Mouse (Mus musculus): ENCODE measurements at regions not wholly inside any gene's neighbourhood (a gene's known extent, or its start where the extent isn't known, plus 50 kb on each side); places are given as distances from the start of the nearest gene placed in this dataset.

GRCm38 (mm10) chr13:60299076-60299475, 121.9 kb upstream of the Gas1 start:
- peak in 1 of 2 experiments; percentile 28 for DNase-seq (ENCODE audit: low spot score in 2 of 2)

- no peak for DNase-seq (ENCODE audit: low spot score in 2 of 2)
Observed at GRCm38 (mm10) chr13:60303561-60303960, 126.4 kb upstream of the Gas1 start.

DNA sequence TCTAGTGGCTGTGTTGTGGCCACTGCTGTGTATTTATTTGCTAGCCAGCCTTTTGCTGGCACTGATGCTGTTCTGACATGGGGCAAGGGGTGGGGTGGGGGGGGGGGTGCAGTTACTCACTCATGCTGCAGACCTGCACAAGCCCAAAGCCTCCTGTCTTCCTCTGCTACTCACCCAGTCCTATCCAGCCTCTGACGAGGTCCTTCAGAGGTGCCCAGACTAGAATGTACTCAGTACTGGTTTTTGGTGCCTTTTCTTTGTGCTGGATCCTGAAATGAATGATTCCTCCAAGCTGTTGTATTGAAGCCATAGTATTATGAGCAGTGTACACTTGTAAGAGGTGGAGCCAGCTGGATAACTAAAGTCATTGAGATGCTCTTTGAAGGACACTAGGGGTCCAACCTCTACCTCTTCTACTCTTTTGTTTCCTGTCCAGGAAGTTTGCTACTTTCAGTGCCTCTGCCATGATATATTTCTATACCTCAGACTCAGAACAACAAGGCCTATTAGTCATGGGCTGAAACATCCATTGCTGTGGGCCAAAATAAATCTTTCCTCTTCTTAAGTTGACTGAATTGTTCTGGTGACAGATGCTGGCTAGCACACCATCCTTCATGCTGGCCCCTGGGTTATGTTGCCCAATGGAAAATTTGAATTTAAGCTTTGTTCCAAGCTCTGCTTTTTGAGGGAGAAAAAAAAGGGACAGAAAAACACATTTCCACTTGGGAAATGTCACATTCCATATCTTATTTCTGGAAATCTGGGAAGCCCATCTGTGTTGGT, 128.1 kb upstream of the Gas1 start:
- DNase-seq (ENCODE audit: low spot score in 2 of 2), result no peak

GRCm38 (mm10) chr13:60308062-60308801, 131.1 kb upstream of the Gas1 start:
- peak; percentile 60 to 64 for DNase-seq (ENCODE audit: low spot score in 2 of 2)

GRCm38 (mm10) chr13:60309482-60309881, 132.3 kb upstream of the Gas1 start:
- no peak for DNase-seq (ENCODE audit: low spot score in 2 of 2)

DNA sequence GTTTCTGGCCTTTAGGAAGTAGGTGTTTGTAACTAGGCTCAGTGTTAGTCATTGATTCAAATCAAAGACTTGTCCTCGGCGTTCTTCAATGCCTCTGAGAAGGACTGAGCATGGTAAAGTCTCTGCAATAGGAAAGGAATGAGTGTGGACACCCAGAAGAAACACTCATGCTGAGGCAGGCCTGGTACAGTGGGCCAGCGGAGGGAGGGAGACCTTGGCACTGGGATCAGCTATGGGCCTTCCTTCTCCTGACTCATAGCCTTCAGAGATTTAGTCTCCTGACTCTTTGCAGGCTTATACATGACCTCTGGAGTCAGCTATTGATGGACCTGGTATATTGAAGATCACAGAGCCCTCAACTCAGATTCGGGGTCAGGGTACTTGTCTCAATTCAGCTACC, 132.8 kb upstream of the Gas1 start:
- DNase-seq (ENCODE audit: low spot score in 2 of 2), result no peak

GRCm38 (mm10) chr13:60312397-60313085, 135.4 kb upstream of the Gas1 start:
- DNase-seq (ENCODE audit: low spot score in 2 of 2), result no peak

- DNase-seq (ENCODE audit: low spot score in 2 of 2), result peak in 1 of 2 experiments; percentile 56
Observed at GRCm38 (mm10) chr13:60318436-60319020, 141.4 kb upstream of the Gas1 start.

DNA sequence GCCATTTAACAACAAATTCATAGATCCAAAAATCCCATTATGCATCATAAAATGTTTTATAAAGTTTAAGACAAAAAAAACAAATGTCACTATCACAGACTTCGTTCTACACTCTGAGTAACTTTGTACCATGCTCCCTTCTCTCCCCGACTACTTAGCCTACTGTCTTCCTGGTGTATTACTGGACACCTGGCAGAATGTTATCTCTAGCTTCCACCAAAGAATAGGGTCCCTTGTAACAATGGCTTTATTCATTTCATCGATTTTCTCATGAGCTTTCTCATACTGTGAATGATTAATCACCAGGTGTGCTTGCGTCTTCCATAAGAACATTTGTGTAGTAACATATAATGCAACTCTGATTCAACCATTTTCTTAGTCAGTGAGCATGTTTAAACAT, 142.1 kb upstream of the Gas1 start:
- DNase-seq (ENCODE audit: low spot score in 2 of 2), result no peak

DNA sequence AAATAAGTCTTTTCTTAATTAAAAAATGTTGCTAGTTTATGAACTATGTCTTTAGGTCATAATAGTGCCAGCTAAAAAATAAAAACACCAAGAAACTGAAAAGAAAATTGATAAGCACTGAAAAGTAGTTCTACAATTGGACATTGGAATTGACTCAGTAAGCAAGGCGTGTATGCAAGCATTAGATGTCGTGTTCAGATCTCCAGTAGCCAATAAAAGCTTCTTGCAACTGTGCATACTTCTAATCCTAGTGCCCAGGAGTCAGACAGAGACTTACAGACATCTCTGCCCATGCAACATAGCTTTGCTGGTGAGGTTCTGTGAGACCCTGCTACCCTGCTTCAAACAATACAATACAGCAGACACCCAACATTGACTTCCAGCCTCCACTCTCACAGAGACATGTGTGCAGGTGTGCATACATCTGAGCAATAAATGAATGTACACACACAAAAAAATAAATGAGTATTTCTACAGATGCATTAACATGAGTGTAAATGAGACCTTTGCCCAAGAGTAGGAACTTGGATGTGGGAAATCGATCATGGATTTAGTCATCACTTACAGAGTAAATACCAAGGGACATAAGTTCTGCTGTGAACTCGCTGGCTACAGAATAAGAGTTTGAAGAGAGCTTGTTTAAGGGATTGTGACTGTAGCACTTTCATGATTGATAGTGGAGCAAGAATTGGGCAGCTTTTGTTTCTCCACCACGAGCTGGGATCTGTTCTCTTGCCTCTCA, 142.9 kb upstream of the Gas1 start:
- DNase-seq (ENCODE audit: low spot score in 2 of 2), result no peak

DNA sequence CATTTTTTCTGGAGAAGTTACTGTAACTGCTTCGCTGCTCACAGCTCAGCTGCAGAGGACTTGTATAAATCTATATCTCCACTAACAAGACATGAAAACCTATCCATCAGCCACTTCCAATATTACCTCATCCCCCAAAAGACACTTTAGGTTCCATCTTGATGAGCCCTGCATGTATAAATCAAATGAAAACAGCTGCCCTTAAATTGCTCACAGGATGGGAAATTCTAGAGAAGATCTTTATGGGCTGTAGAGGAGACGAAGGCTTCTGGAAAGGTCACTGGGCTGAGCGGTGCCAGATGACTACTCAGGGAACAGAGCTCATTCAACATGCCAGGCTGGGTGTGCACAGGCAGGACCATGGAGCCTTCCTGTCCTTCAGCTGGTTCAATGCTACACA, 145.4 kb upstream of the Gas1 start:
- DNase-seq (ENCODE audit: low spot score in 2 of 2), result no peak

DNA sequence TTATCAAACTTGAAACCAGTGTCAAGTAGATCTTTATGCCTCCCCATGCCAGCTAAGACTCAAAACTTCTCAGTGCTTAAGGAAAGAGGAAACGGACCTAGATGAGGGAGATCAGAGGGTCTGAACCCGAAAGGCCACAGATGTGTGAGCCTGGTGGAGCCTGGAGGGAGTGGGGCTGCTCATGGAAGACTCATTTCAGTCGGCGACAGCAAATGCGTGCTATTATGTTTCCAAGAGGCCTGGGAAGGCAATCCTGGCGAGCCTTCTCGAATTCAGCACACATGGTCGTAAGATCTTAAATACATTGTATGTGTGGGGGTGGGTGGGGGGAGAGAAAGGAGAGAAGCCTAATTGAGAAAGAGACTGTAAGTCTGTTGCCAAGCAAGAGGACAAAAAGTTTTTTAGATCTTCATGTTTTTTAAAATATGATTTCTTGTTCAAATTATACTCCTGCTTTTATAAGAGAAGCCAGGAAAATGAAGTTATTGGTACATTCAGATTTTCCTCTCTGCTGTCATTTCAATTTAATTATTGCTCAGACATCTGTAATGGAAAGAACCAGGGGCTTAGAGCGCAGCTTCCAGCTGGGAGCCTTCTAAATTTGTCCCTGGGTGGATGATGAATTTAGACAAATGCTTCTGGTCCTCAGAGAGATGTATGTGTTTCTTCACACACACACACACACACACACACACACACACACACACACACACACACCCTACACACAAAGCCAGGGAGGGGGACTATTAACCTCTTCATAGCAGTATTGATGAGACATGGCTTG, 153.5 kb upstream of the Gas1 start:
- no peak for DNase-seq (ENCODE audit: low spot score in 2 of 2)

DNA sequence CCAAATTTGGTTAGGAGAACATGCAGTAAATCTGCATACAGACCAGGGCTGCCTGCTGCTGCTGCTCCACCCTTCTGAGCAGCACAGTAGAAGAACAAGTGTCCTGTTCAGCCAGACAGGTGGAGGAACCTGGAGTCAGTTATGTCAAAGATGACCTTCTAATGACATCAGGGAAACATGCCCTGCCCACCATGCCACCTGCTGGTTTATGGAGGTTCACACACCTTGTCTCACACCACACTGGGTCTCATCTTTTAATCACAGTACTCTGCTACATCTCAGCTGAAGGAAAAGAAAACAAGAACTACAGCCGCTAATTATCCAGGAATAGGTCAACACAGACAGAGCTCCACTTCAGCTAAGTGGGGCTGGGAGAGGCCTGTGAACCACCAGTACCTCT, 159.0 kb upstream of the Gas1 start:
- no peak for DNase-seq (ENCODE audit: low spot score in 2 of 2)

DNA sequence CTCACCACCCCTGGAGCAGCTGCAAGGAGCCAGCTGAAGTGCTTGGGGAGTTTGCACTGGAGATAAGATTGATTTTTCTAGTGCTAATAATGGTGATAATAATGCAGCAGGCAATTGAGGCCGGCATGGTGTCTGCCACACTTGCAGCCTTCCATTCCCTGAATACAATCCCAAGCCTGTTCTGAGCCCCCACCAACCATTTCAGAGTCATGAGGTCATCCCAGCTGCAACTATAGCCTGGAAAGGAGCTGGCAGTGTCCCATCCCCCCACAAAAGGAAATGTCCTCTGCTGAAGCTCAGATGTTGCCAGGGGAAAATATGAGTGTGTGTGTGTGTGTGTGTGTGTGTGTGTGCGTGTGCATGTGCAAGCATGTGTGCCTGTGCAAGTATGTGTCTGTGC, 160.2 kb upstream of the Gas1 start:
- DNase-seq (ENCODE audit: low spot score in 2 of 2), result no peak

- DNase-seq (ENCODE audit: low spot score in 2 of 2), result no peak
Observed at GRCm38 (mm10) chr13:60338107-60338506, 160.9 kb upstream of the Gas1 start.

DNA sequence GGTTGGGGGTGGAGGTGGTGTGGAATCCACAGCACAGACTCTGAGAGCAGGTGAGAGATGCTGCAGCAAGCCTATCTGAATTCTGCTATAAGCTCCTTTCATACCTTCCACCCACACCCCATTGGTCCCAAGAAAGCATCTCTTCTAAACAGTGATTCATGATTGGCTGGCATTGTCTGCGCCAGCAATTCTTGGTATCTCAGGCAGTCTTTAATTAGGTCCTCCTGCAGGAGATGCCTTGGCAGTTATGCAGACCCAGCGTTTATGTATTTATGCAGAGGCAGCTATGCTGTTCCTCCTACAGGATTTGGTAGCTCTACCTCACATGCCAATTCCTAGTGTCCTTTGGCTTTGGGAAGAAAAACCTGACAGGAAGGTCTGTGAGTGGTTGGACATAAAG, 162.9 kb upstream of the Gas1 start:
- no peak for DNase-seq (ENCODE audit: low spot score in 2 of 2)

GRCm38 (mm10) chr13:60347881-60348280, 170.7 kb upstream of the Gas1 start:
- DNase-seq (ENCODE audit: low spot score in 2 of 2), result no peak

DNA sequence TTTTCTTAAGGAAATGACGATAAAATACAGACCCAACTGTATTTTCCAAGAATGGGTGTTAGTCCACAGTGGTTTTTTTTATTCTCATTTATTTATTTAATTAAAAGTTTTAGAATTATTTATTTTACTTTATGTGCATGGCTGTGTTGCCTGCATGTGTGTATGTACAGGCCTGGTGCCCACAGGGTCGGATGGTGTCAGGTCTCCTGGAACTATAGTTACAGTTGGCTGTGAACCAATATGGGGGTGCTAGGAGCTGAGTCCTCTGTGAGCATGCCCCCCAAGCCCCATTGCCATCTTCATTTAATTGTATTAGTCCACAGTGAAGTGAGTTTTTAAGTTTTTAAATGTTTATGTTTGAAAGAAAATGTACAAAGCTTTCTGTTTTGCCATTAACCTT, 171.3 kb upstream of the Gas1 start:
- DNase-seq (ENCODE audit: low spot score in 2 of 2), result no peak

- no peak for DNase-seq (ENCODE audit: low spot score in 2 of 2)
Observed at GRCm38 (mm10) chr13:60355707-60356490, 178.7 kb upstream of the Gas1 start.
